Mouse (Mus musculus) kidney, embryonic 16.5 days (tissue): ENCODE measurements at regions not wholly inside any gene's neighbourhood (a gene's known extent, or its start where the extent isn't known, plus 50 kb on each side); places are given as distances from the start of the nearest gene placed in this dataset.

ENCODE experiments used
- ATAC-seq: fragments of 200-750 bp; cut with Nextera tagmentation; 2 replicates; pipeline ENCODE4 v1.8.0; 2017; ENCODE audit warnings: moderate TSS enrichment; ENCODE audit not compliant: low FRiP score, low TSS enrichment
- H3K27ac ChIP-seq: fragments of 300-500 bp; sonication (generic); 2 replicates; pipeline ENCODE4 v1.5.1; 2014; ENCODE audit warnings: low read length
- H3K27me3 ChIP-seq: fragments of 300-500 bp; sonication (generic); 2 replicates; pipeline ENCODE4 v1.6.1; 2014; ENCODE audit warnings: low read length, control low read depth, mixed read lengths; ENCODE audit not compliant: insufficient read depth
- H3K36me3 ChIP-seq: fragments of 300-500 bp; sonication (generic); 2 replicates; pipeline ENCODE4 v1.6.1; 2014; ENCODE audit warnings: low read length, control low read depth, mixed read lengths; ENCODE audit not compliant: insufficient read depth
- H3K4me1 ChIP-seq: fragments of 300-500 bp; sonication (generic); 2 replicates; pipeline ENCODE4 v1.6.1; 2014; ENCODE audit warnings: low read length, control low read depth, mixed read lengths; ENCODE audit not compliant: insufficient read depth
- H3K4me2 ChIP-seq: fragments of 300-500 bp; sonication (generic); replicated peaks from 2 replicates; pipeline ENCODE4 v1.6.1; 2014; ENCODE audit warnings: low read depth, low read length
- H3K4me3 ChIP-seq: fragments of 300-500 bp; sonication (generic); 2 replicates; pipeline ENCODE4 v1.5.1; 2014; ENCODE audit warnings: mild to moderate bottlenecking, low read length
- H3K9ac ChIP-seq: fragments of 300-500 bp; sonication (generic); replicated peaks from 2 replicates; pipeline ENCODE4 v1.6.1; 2014; ENCODE audit warnings: low read length
- H3K9me3 ChIP-seq: fragments of 300-500 bp; sonication (generic); 2 replicates; pipeline ENCODE4 v1.6.1; 2016; ENCODE audit warnings: low read length, control low read depth
- WGBS: fragments of 180-500 bp; shearing (Covaris S2); extraction: QIAGEN DNeasy Blood & Tissue Kit; methylation state at CpG from one replicate; pipeline ENCODE4 v1.1.7; 2014; 5-methylcytosine and 5-hydroxymethylcytosine counted together

DNA sequence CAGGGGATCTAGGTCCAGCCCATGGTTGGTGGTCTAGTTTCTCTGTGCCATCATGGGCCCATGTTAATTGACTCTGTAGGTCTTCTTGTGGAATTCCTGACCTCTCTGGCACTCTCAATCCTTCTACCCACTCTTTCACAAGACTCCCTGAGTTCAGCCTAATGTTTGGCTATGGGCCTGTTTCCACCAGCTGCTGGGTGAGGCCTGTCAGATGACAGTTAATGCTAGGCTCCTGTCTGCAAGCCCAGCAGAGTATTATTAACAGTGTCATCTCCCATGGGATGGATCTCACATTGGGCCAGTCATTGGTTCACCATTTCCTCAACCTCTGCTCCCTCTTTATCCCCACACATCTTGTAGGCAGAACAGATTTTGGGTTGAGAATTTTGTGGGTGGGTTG, 271.5 kb upstream of the Gm21798 start:
- H3K27ac ChIP-seq, result no peak overlapping the region
- no peak for ATAC-seq
- no peaks in the 10 kb centered on the region; the same call in 1 of the 2 replicates for H3K9me3 ChIP-seq
- no peak overlapping the region for H3K4me2 ChIP-seq
- no peaks in the 10 kb centered on the region for H3K4me1 ChIP-seq
- H3K4me3 ChIP-seq, result no peak overlapping the region
- H3K36me3 ChIP-seq, result no peaks in the 10 kb centered on the region
- no peaks in the 10 kb centered on the region for H3K27me3 ChIP-seq
- H3K9ac ChIP-seq, result no peak overlapping the region

DNA sequence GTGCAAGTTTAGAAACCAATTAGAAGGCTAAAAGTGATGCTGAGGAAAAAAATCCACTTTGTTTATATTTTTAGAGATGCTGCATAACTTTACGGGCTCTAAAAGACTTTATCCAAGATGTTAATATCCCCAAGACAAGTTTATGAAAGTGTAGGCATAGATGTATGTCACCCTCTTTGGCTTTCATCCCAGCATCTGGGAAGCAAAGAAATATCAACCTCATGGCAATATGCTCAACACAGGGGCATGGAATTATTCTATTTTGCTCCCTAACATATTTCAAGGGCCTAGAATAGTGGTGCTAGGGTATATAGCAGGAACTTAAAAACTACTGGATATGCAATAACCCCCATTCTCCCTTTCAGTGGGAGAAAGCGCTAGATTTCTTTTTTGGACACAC, 260.0 kb upstream of the Gm21798 start:
- H3K9me3 ChIP-seq, result no peaks in the 10 kb centered on the region
- ATAC-seq, result no peak
- no peaks in the 10 kb centered on the region for H3K4me1 ChIP-seq
- no peak overlapping the region for H3K9ac ChIP-seq
- no peak overlapping the region for H3K4me2 ChIP-seq
- no peaks in the 10 kb centered on the region for H3K27me3 ChIP-seq
- no peaks in the 10 kb centered on the region for H3K36me3 ChIP-seq
- WGBS, result 96% methylated on average over 2 of the region's 2 CpGs
- H3K27ac ChIP-seq, result no peak overlapping the region
- H3K4me3 ChIP-seq, result no peak overlapping the region

DNA sequence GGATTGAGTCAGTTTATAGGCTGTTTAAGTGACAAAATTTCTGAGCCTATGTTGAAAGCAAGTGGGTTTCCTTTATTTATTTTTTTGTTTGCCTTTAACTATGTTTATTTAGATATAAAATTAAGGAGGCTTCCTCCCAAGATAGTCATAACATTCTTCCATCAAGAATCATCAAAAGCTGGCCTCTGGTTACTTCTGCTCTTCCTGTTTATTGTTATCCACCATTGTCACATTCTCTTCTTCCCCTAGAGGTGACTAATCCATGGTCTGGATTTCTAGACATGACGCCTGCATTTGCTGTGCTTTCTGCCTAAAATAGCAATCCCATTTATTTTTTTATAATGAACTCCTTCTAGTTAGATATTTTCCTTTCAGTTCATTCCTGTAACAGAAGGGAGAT, 259.3 kb upstream of the Gm21798 start:
- 67% methylated on average over 1 of the region's 1 CpGs for WGBS
- no peak for ATAC-seq
- H3K27ac ChIP-seq, result no peak overlapping the region

DNA sequence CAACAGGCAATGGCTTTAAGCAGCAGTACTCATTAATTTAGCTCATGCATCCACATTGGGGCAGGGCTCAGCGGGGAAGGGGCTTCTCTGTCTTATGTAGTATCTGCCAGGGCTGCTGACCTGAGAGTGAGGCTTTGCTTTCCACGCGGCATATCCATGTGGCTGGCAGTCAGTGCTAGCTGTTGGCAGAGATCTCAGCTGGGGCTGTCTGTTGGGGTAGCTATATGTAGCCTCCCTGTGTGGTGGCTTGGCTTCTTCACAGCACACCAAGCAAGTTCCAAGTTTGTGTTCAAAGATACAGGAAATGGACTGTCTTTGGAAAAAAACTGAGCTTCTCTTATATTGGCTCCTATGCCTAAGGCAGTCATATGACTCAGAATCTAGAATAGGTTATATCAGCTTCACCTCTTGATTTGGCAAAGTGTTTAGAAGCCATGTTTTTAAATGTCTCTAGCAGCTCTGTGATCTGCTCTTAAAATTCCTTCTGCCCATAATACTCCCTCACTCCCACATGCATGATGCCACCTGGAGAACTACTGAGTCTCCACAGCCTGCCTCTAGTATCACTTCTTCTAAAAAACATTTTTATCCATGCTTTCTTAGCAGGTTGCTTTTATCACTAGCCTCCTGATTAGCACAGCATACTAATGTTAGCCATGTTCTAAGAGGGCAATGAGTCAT, 254.9 kb upstream of the Gm21798 start:
- no peak overlapping the region for H3K27ac ChIP-seq
- no peak overlapping the region for H3K4me2 ChIP-seq
- 84% methylated on average over 3 of the region's 3 CpGs for WGBS
- no peaks in the 10 kb centered on the region for H3K4me1 ChIP-seq
- no peaks in the 10 kb centered on the region for H3K27me3 ChIP-seq
- no peak overlapping the region for H3K9ac ChIP-seq
- H3K36me3 ChIP-seq, result no peaks in the 10 kb centered on the region
- ATAC-seq, result no peak
- no peak overlapping the region for H3K4me3 ChIP-seq
- no peaks in the 10 kb centered on the region for H3K9me3 ChIP-seq

More for the DNA sequence above, 259.3 kb upstream of the Gm21798 start:
- Histone ChIP-seq H3K36me3 (no peaks in the 10 kb centered on the region), H3K4me1 (no peaks in the 10 kb centered on the region), H3K4me2 (no peak overlapping the region), H3K27me3 (no peaks in the 10 kb centered on the region), H3K4me3 (no peak overlapping the region), H3K9me3 (no peaks in the 10 kb centered on the region), H3K9ac (no peak overlapping the region)

DNA sequence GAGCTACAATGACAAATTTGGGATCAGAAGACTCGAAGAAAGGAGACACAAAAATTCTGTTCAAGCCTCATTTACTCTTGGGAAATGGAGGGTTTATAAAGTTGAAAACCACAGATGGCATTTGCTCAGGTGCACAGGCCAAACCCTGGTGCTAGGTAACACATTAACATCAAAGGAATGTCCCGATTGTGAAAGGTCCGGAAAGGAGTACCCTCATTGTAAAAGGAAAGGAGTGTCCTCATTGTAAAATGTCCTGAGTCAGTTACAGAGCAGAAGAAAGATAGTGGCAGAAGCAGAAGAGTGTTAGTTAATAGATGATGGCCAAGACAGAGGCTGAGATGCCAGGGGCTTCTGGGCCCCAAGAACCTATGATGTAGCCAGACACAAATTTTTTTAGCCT, 252.8 kb upstream of the Gm21798 start:
- H3K9ac ChIP-seq, result no peak overlapping the region
- H3K4me2 ChIP-seq, result no peak overlapping the region
- H3K4me3 ChIP-seq, result no peak overlapping the region
- no peaks in the 10 kb centered on the region for H3K4me1 ChIP-seq
- WGBS, result 67% methylated on average over 3 of the region's 3 CpGs
- H3K36me3 ChIP-seq, result no peaks in the 10 kb centered on the region
- H3K27me3 ChIP-seq, result no peaks in the 10 kb centered on the region
- ATAC-seq, result no peak
- H3K9me3 ChIP-seq, result no peaks in the 10 kb centered on the region
- H3K27ac ChIP-seq, result no peak overlapping the region

DNA sequence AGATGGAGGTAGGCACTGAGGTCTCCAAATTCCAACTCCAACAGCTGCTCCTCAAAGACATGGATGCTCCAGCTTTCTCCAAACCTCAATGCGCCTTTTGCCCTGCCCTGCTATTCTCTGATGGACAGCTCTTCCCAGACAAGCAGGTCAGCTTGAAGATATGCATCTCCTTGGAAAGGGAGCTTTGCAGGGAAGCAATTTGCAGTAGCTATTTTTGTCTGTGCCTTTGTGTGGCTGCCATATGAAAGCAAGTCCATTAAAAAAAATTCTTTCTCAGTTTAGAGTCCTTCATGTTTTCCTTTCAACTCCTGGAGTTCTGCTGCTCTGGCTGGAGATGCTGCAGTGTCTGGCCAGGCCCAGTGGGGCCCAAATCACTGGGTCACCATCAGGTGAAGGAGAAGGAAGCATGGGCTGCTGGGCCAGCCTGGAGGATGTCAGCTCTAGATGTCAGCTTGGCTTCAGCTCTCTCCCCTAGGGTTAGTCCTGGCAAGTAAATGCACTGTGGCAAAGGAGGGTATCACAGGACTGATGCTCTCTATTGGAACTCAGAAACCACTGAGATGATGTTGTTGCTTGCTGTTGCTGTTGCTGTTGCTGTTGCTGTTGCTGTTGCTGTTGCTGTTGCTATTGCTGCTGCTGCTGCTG, 240.5 kb upstream of the Gm21798 start:
- no peak overlapping the region for H3K9ac ChIP-seq
- no peak overlapping the region for H3K4me2 ChIP-seq
- no peaks in the 10 kb centered on the region for H3K27me3 ChIP-seq
- no peak overlapping the region for H3K27ac ChIP-seq
- 92% methylated on average over 1 of the region's 1 CpGs for WGBS
- no peak for ATAC-seq
- H3K4me3 ChIP-seq, result no peak overlapping the region
- H3K9me3 ChIP-seq, result 0 out of 2 replicates have a peak, but pooled peaks cover 2% of the 10 kb centered on the region
- H3K4me1 ChIP-seq, result 0 out of 2 replicates have a peak, but pooled peaks cover 3% of the 10 kb centered on the region
- H3K36me3 ChIP-seq, result no peaks in the 10 kb centered on the region

DNA sequence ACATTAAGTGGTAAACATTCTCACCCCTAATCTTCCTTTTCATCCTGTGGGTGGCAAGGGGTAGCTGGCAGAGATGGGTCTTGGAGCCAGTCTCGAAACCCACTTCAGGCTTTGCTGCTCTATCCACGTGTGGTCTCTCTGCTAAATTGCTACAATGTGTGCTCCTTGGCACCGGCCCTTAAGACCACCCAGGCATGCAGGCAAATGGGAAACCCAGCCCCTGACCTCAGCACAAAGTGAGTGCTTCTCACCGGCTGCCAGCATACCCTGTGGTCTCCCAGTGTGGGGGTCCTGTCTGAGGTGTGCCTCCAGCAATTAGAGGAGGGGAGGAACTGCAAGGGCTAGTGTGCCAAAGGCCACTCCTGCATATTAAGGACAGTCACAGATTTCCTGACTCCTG, 238.5 kb upstream of the Gm21798 start:
- no peak for ATAC-seq
- H3K27ac ChIP-seq, result no peak overlapping the region
- WGBS, result 24% methylated on average over 4 of the region's 4 CpGs
- H3K36me3 ChIP-seq, result no peaks in the 10 kb centered on the region
- 0 out of 2 replicates have a peak, but pooled peaks cover 2% of the 10 kb centered on the region for H3K9me3 ChIP-seq
- no peak overlapping the region for H3K4me2 ChIP-seq
- H3K27me3 ChIP-seq, result no peaks in the 10 kb centered on the region
- no peak overlapping the region for H3K9ac ChIP-seq
- no peak overlapping the region for H3K4me3 ChIP-seq
- H3K4me1 ChIP-seq, result 0 out of 2 replicates have a peak, but pooled peaks cover 3% of the 10 kb centered on the region

DNA sequence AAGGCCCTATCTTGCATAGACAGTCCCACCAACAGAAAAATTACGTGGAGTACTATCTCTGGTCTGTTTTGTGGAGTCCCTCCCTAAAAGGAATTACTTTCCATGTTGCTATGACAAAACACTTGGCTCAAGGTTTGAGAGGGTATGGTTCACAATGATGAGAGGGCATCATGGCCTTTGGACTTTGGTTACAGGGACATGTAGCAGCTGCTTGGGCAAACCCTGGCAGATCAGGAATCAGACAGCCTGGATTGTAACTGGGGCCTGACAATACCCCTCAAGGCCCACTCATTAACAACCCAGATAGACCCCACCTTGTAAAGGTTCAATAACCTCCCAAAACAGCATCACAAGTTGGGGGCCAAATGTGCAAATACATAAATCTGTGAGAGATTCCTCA, 237.0 kb upstream of the Gm21798 start:
- Histone ChIP-seq H3K9me3 (0 out of 2 replicates have a peak, but pooled peaks cover 2% of the 10 kb centered on the region), H3K4me3 (no peak overlapping the region), H3K27me3 (no peaks in the 10 kb centered on the region), H3K4me2 (no peak overlapping the region), H3K4me1 (0 out of 2 replicates have a peak, but pooled peaks cover 3% of the 10 kb centered on the region), H3K27ac (no peak overlapping the region), H3K9ac (no peak overlapping the region), H3K36me3 (no peaks in the 10 kb centered on the region)
- 87% methylated on average over 1 of the region's 1 CpGs for WGBS
- no peak for ATAC-seq

DNA sequence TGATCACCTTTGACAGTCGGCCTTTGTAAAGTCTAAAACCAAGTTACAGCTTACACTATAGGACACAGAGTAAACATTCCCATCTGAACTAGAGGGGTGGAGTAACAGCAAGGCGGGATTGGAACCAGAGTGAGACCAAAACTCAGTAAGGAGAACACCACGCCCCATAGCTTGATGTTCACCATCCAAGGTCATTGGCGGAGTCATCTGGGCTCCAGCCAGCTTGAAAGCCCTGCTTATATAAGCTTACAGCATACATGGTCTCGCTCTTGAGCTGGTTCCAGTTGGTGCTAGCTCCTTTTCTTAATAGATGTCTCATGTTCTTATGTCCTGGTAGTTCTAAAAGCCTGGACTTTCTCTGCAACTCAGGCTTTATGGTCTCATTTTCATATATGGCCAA, 236.4 kb upstream of the Gm21798 start:
- Histone ChIP-seq H3K4me2 (no peak overlapping the region), H3K4me1 (0 out of 2 replicates have a peak, but pooled peaks cover 3% of the 10 kb centered on the region), H3K9me3 (peaks cover 2% of the 10 kb centered on the region; the same call in 1 of the 2 replicates), H3K36me3 (no peaks in the 10 kb centered on the region), H3K4me3 (no peak overlapping the region), H3K27ac (no peak overlapping the region), H3K9ac (no peak overlapping the region), H3K27me3 (no peaks in the 10 kb centered on the region)
- 90% methylated on average over 5 of the region's 5 CpGs for WGBS
- ATAC-seq, result no peak

DNA sequence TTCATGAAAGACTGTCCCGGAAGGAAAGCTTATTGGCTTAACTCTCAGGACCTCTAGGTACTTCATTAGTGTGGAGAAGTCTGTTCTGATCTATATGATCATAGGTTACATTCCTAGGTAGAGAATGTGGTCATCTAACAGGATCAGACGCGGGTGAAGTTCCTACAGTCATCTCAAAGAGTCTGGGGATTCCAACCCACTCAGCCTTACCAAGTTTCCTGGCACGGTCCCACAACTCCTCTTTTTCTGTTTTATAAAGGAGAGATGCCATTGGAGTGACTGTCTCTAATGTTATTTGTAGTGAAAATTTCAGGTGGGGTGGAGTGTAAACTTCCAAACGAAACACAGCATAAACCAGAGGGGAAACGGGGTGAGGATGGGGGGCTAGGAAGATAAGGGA, 233.4 kb upstream of the Gm21798 start:
- H3K9ac ChIP-seq, result no peak overlapping the region
- WGBS, result 89% methylated on average over 6 of the region's 6 CpGs

More for the DNA sequence above, 233.4 kb upstream of the Gm21798 start:
- Histone ChIP-seq H3K4me3 (no peak overlapping the region), H3K4me2 (no peak overlapping the region), H3K4me1 (no peaks in the 10 kb centered on the region), H3K27me3 (no peaks in the 10 kb centered on the region), H3K36me3 (no peaks in the 10 kb centered on the region), H3K27ac (no peak overlapping the region), H3K9me3 (no peaks in the 10 kb centered on the region; the same call in 1 of the 2 replicates)
- ATAC-seq, result no peak
